In genomic region chr9:27511161-27511560, GRCm38 (mm10) we compare ENCODE assay signal across 30 mouse cellular contexts.
A peak's percentile ranks its signal among the peaks of the same experiment; 100 is the strongest.
DNase-seq lines count a peak whose midpoint lies in the region; ATAC-seq lines count a peak whose summit lies in the region.
"Had no signal": no experiment of that assay in that cellular context is flagged by ENCODE, and none has a peak within 500 bp of the region (broad histone marks: within the 10 kb centered on the region; RNA-seq: fewer than 3 reads in every experiment).

No protein-coding gene starts in this region.

- H3K27me3 ChIP-seq in kidney, embryonic 14.5 days (ENCODE audit: control insufficient read depth, insufficient read depth, low read length), result no peaks in the 10 kb centered on the region
- H3K27me3 ChIP-seq: CH12.LX; embryonic facial prominence, embryonic 12.5 days; heart, embryonic 12.5 days; kidney, embryonic 15.5 days; limb, embryonic 12.5 days; midbrain, embryonic 15.5 days; neural tube, embryonic 12.5 days had no signal

- H3K9ac ChIP-seq in kidney, embryonic 14.5 days (ENCODE audit: low read depth, low read length), result no peak overlapping the region
- H3K9ac ChIP-seq: embryonic facial prominence, embryonic 12.5 days; heart, embryonic 12.5 days; kidney, embryonic 15.5 days; limb, embryonic 12.5 days; liver, postnatal 0 days; midbrain, embryonic 15.5 days; neural tube, embryonic 12.5 days had no signal

- H3K4me3 ChIP-seq in kidney, embryonic 14.5 days (ENCODE audit: low read length), result no peak overlapping the region
- H3K4me3 ChIP-seq: embryonic facial prominence, embryonic 12.5 days; heart, embryonic 12.5 days; hindbrain, embryonic 10.5 days; kidney, embryonic 15.5 days; limb, embryonic 12.5 days; midbrain, embryonic 15.5 days; neural tube, embryonic 12.5 days had no signal

- no peaks in the 10 kb centered on the region for H3K4me1 ChIP-seq in kidney, embryonic 14.5 days (ENCODE audit: control insufficient read depth, insufficient read depth, low read length)
- H3K4me1 ChIP-seq: embryonic facial prominence, embryonic 12.5 days; heart, embryonic 12.5 days; hindbrain, embryonic 10.5 days; kidney, embryonic 15.5 days; limb, embryonic 12.5 days; midbrain, embryonic 15.5 days; neural tube, embryonic 12.5 days had no signal

- ATAC-seq in kidney, embryonic 14.5 days (ENCODE audit: low FRiP score, low TSS enrichment), result no peak
- ATAC-seq: hindbrain, postnatal 0 days; intestine, embryonic 16.5 days; liver, postnatal 0 days; lung, postnatal 0 days; midbrain, embryonic 15.5 days had no signal

- intact Hi-C loops in left cerebral cortex, postnatal 25 days (cut with DNase I), result loop anchor here (2.0 to 5.0 kb wide), 2 partner anchors 59 to 256 kb away; no protein-coding TSS in a partner anchor

- no peaks in the 10 kb centered on the region for H3K36me3 ChIP-seq in kidney, embryonic 14.5 days (ENCODE audit: control insufficient read depth, insufficient read depth, low read length)
- H3K36me3 ChIP-seq: embryonic facial prominence, embryonic 12.5 days; G1E; heart, embryonic 12.5 days; hindbrain, embryonic 10.5 days; kidney, embryonic 15.5 days; limb, embryonic 12.5 days; midbrain, embryonic 15.5 days; neural tube, embryonic 12.5 days had no signal

- DNase-seq in layer of hippocampus, adult 18-20 months (ENCODE audit: low spot score in 2 of 2), result peak; percentile 30 to 77
- no peak for DNase-seq in layer of hippocampus, postnatal 10 days (ENCODE audit: low spot score in 2 of 2)
- peak; percentile 61 to 69 for DNase-seq in right cerebral cortex, adult 2 months (ENCODE audit: low spot score in 2 of 2)
- no peak for DNase-seq in right cerebral cortex, postnatal 14 days
- peak; percentile 27 to 90 for DNase-seq in left cerebral cortex, postnatal 25 days (ENCODE audit: low spot score in 2 of 2)
- no peak for DNase-seq in urinary bladder, postnatal 36 days (ENCODE audit: low spot score in 2 of 2)
- DNase-seq: adrenal gland, adult 2 months; cerebellum, adult 18-20 months; cerebellum, postnatal 14 days; gastrocnemius, postnatal 25 days; heart, adult 18-20 months; heart, postnatal 10 days; kidney, postnatal 36 days; liver, postnatal 0 days had no signal

- no peak overlapping the region for H3K4me2 ChIP-seq in kidney, embryonic 14.5 days (replicated peaks; ENCODE audit: low read depth, low read length)
- H3K4me2 ChIP-seq: embryonic facial prominence, embryonic 12.5 days; heart, embryonic 12.5 days; kidney, embryonic 15.5 days; limb, embryonic 12.5 days; liver, embryonic 11.5 days; midbrain, embryonic 15.5 days; neural tube, embryonic 12.5 days had no signal

- 78% methylated on average over 2 of the region's 2 CpGs for WGBS in kidney, embryonic 14.5 days

- H3K9me3 ChIP-seq in kidney, embryonic 14.5 days (ENCODE audit: control insufficient read depth, low read length), result no peaks in the 10 kb centered on the region
- H3K9me3 ChIP-seq: embryonic facial prominence, embryonic 12.5 days; G1E; heart, embryonic 12.5 days; kidney, embryonic 15.5 days; limb, embryonic 12.5 days; midbrain, embryonic 15.5 days; neural tube, embryonic 12.5 days had no signal

- H3K27ac ChIP-seq in kidney, embryonic 14.5 days (ENCODE audit: low read depth, low read length), result no peak overlapping the region
- H3K27ac ChIP-seq: embryonic facial prominence, embryonic 12.5 days; hindbrain, embryonic 10.5 days; hindbrain, postnatal 0 days; kidney, embryonic 15.5 days; limb, embryonic 12.5 days; macrophage; midbrain, embryonic 15.5 days; neural tube, embryonic 12.5 days; stomach, postnatal 0 days had no signal

Comparison
In these comparisons a context has a peak if more than half of its experiments do, and no peak if none do; other contexts are left out.
1. DNase-seq: peak in layer of hippocampus, adult 18-20 months (2 of 2), right cerebral cortex, adult 2 months (2 of 2) and left cerebral cortex, postnatal 25 days (2 of 2); none in layer of hippocampus, postnatal 10 days (0 of 2), right cerebral cortex, postnatal 14 days (single experiment) and urinary bladder, postnatal 36 days (0 of 2).